Mouse (Mus musculus): ENCODE measurements around the gene Tectb.
"Not testable (repeated sequence)": the region's sequence is repeated elsewhere in the genome, so short reads cannot be mapped to it uniquely, and the experiment has no call there.

Tectb gene

GRCm38 (mm10) chr19:55165954-55166353 is 14.6 kb upstream of the Tectb start:
- no peak for DNase-seq (ENCODE audit: low read depth)

GRCm38 (mm10) chr19:55166741-55167140 is 13.8 kb upstream of the Tectb start:
- no peak for DNase-seq (ENCODE audit: low read depth)

- no peak for DNase-seq (ENCODE audit: low read depth)
Measured at GRCm38 (mm10) chr19:55167741-55168140, 12.8 kb upstream of the Tectb start.

DNA sequence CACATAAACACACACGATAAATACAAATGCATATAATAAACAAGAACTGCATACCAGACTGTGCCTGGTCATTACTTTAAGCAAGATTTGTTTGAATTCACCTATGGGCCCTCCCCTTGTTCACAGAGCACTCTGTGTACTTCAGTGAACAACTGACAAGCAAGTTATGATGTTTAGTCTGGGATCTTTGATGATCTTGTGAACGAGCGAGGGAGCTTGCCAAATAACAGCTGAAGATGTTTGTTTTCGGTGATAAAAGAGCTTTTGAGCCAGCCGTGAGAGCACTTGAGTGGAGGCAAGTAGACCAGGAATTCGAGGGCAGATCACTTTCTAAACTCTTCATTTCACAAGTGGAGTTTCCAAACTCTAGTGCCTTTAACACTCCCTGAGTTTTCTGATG is 12.2 kb upstream of the Tectb start:
- DNase-seq (ENCODE audit: low read depth), result no peak

DNA sequence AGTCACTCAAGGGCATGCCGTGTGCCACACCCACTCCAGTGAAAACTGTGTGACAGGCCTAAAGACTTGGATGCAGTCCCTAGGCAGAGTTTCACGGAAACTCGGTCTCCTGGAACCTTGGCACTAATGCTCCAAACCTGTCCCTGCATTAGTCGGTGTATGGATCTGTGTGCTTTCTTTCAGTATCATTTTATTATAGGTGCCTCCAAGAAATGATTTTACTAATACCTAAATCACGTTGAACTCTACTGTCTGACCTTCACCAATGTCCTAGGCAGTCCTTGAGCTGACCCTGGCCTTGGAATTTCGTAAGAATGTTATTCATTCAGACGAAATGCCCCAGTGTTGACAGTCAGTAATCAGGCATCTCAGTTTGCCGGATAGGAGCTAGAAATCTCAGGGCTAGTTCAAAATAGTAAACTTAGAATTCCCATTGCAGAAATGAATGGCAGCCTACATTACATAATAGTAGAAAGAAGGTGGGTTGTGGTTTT is 11.2 kb upstream of the Tectb start:
- DNase-seq (ENCODE audit: low read depth), result not testable (repeated sequence)

DNA sequence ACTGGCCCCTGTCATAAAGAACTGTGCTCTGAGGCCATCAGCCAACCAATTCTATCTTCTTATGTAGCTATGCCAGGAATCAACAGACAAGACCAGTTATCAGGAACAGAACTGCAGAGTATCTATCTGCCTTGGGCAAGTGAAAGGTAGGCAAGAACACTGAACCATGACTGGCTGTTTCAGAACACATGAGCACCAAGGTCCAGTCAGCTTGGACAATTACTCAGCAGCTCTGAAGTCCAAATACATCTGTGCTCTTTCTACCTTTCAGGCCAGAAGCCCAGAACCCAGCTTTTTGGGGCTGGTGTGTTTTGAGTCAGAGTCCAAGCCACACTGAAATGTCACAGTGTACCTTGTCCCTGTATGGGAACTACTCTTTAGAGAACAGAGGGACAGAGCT is 10.1 kb upstream of the Tectb start:
- no peak for DNase-seq (ENCODE audit: low read depth)

GRCm38 (mm10) chr19:55171585-55171984 is 8.9 kb upstream of the Tectb start:
- no peak for DNase-seq (ENCODE audit: low read depth)

DNA sequence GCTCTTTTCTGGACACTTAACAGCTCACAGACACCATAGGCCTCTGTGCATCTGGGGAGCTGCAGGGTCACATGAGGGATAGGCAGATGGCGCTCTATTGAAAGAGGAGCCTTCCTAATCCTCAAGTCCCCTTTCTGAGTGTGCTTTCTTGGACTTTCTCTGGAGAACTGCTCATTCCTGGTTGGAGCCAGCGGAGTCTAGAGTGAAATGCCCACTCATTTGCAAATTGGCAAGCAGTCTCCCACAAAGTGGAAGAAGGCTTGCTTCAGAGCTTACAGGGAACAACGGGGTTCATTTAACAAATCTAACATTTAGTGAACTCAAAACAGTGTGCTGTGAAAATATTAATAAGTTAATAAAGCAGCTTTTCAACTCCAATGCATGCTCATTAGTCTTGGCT is 3.4 kb upstream of the Tectb start:
- no peak for DNase-seq (ENCODE audit: low read depth)

DNA sequence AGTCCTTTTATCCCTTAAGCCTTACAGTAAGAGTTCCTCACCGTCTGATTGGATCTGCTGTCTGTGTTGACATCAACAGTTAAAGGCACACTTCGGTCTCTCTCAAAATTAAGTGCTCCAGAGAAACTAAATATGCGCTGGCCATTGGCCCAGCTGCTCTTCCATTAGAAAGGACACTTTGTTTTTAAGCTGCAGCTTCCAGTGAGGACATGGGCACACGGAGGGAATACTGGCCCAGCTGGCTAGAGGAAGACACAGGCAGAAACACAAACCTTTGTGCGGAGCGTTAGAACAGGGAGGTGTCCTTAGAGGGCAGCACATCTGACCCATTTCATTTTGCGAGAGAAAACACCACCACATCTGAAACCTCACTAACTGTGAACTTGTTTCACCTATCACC is 3.9 kb downstream of the Tectb start:
- DNase-seq (ENCODE audit: low read depth), result no peak

DNA sequence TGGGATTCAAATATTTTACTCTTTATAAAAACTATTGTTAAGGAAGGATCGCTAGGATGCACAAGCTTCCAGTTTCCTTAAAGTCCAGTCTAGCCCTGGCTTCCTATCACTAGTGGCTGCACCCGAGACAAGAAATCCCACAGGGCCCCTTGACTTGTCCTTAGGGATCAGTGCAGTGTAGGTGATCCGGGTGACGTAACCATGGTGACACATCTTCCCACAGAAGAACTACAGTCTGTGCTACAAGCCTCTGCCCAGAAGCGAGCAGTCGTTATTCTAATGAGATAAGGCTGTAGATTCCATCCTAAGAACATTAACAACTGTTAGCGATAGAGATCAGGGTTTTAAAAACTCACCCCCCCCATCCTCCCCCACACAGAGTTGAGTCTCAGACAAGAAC is 4.5 kb downstream of the Tectb start:
- no peak for DNase-seq (ENCODE audit: low read depth)

DNA sequence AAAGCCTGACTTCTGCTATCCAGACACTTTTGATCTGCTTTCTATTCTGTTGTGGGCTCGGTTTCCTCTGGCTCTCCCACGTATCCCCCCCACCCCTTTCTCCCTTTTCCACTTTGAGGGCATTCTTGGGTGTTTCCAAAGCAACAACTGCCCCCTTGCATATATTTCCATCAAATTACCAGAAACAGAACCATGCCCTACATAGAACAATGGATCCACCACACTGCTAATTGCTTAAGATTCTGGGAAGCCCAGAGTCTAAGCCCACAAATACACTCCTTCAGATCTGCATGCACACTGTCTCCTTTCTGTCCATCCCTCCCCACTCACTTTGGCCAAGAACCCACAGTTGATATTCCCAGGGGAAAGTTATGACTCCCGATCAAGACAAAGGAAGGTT is 5.1 kb downstream of the Tectb start:
- DNase-seq (ENCODE audit: low read depth), result no peak

DNA sequence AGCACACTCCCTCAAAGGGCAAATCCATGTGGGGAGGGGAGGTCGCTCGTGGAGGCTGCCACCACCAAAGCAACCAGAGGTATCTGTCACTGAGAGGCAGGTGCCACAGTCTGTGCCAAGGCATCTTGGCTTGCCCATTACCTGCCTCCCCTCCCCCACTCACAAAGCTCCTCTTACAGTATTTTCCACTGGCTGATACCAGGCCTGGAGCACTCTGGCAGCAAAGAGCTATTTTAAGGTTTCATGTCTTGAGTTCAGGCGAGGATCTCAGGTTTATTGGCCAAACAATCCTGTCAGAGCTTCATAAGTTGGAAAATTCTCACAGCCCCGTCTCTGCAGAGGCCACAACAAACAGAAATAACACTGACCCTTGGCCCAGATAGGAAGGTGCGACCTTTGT is 9.5 kb downstream of the Tectb start:
- no peak for DNase-seq (ENCODE audit: low read depth)

DNA sequence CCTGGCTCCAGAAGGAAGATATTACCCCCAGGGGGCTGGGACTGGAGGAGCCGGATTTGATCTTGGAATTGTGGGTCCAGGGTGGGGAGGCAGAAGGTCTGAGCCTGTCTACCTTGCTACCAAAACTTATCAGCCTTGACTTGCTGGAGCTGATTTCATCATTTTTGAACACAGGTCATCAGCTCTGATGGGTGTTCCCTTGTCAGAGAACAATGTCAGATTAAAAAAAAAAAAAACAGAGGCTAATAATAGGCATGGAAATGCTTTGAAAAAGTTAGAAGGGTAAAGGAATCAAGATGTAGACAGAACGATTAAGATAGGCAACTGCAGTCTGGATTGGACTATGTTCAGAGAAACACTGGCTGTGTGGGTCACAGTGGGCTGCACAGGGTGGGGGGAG is 11.1 kb downstream of the Tectb start:
- DNase-seq (ENCODE audit: low read depth), result no peak

DNA sequence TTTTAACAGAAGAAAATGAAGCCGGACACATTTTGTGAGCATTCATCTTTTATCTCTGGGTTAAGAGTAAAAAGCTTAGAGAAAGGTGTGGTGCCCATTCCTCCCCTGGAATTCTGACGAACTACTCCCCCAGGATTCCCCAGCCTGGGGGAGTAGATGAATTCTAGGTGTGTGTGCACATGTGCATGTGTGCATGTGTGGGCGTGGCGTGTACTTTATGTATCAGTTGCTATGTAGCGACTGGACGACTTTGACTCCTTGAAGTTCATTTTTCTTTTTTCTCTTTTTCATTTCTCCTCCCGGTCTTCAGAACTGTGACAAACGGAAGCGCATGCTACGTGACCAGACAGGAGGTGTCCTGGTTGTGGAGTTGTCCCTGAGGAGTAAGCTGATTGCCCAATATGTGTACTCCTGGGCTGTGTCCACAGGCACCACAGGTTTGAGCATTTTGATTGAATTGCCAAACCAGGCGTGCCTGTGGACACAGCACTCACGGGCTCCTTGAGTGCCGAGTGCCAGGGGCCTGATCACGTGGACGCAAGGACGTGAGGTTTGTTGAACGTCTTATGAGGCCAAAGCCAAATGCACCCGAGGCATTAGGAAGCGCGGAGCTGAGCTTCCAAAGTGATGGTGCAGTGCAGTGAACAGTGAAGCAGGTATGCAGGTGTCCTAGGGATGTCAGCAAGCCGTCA is 11.9 kb downstream of the Tectb start:
- DNase-seq (ENCODE audit: low read depth), result no peak

DNA sequence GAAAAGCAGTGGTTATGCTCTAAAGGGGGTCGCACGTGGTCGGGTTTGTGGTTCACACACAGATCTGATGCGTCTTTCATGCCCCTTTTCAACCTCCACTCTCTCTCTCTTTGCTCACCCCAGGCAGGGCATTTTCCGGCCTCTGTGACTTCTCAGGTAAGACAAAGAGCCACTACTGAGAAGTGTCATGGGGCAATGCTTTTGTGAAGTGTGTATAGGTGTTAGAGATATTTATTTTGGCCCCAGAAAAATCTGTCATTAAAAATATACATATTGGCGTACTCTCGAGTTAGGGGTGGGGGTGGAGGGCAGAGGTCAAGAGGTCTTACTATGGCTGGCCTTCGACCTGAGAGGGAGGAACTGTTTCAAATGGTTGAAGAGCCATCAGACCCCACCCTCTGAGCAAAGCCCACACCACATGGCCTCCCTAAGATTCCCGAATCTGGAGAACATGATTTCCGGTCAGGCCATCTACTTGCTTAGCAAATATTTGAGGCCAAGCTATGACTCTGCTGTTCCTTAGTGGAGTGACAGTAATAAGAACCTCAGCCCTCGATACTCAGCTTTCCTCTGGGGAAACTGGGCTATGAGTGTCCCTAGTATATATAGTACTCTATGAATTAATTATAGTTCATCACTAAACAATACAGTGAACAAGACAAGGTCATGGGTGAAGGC is 13.3 kb downstream of the Tectb start:
- DNase-seq (ENCODE audit: low read depth), result no peak

- no peak for DNase-seq (ENCODE audit: low read depth)
Measured at GRCm38 (mm10) chr19:55194520-55195170, 14.1 kb downstream of the Tectb start.

DNA sequence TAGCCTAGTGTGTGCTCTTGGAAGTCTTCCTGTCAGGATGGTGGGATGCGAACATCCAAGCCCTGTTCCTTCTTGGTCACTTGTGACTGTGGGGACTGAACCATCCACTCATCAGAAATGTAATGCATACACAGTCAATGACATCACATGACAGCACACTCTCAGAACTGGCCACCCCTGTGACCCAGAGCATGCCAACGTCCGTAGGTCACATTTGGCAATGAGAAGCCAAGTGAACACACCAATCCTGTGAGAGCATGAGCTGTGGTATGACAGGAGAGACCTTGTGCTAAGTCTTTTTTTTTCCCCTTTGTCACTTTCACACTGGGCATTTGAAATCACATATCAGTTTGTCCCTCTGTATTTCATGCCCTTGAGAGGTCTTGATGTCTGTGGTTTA is 15.0 kb downstream of the Tectb start:
- DNase-seq (ENCODE audit: low read depth), result no peak

DNA sequence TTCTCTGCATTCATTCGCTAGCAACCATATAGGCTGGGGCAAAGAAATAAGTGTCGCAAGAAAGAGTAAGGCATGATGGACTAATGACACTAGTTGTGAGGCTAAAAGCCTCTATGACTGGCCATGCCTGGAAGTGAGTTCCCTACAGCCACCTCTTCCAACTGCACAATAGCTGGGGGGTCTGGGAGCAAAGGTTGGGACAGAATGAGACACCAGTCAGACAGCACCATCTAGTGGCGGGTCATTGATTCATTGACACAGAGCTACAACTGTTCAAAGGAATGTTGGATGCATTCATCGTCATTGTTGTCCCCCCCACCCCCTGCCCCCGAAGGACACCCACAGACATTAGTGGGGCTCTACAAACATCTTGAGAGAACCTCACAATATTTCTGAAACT is 17.8 kb downstream of the Tectb start:
- DNase-seq (ENCODE audit: low read depth), result peak; percentile 44

GRCm38 (mm10) chr19:55206482-55207138 is 26.1 kb downstream of the Tectb start:
- DNase-seq (ENCODE audit: low read depth), result peak; percentile 55

DNA sequence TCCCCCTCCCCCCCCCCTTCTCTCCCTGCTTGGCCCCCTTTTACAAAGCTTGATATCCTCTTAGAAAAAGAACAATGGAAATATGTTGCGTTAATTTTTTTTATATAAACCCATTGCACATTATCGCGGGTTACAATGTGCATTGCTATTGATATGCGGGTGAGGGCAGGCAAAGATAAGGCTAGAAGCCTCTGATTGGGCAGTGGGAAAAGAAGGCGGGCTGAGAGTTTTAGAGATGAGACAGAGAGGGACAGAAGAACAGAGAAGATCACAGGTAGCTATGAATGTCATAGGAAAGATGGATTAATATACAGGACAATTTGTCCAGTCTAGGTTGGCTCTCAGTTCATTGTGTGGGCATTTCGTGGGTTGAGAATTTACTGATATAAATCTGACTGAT is 26.7 kb downstream of the Tectb start:
- DNase-seq (ENCODE audit: low read depth), result no peak

- no peak for DNase-seq (ENCODE audit: low read depth)
Measured at GRCm38 (mm10) chr19:55207746-55208538, 27.4 kb downstream of the Tectb start.

DNA sequence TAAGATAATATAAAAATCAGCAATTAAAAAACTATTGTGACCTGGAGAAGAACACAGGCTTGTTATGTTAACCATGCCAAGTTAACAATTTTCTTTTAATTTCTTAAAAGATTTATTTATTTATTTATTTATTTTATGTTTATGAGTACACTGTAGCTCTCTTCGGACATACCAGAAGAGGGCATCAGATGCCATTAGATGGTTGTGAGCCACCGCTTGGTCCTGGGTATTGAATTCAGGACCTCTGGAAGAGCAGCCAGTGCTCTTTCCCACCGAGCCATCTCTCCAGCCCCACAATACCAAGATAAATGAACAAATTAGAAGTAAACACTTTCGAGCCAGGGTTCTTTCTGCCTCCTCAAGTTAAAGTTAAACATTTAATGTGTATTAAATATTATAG is 28.1 kb downstream of the Tectb start:
- DNase-seq (ENCODE audit: low read depth), result no peak

Data from c-Kit-positive CD71-negative TER-119-negative erythroid progenitor cells, embryonic 14.5 days (primary cell).